Mouse (Mus musculus) midbrain, postnatal 0 days (tissue): ENCODE measurements around the gene Tspan33. TPM values are rescaled to one million over a fixed set of nuclear protein-coding genes. Genes with fewer than 3 reads are reported as not detected.

Source experiments
- ATAC-seq: fragments of 200-750 bp; cut with Nextera tagmentation; 2 replicates; pipeline ENCODE4 v1.8.0; 2017; ENCODE audit warnings: moderate number of reproducible peaks, mild to moderate bottlenecking, moderate TSS enrichment, moderate library complexity; ENCODE audit not compliant: low FRiP score
- DNase-seq: peaks from one replicate; pipeline ENCODE4 v3.0.0-alpha.2; 2015; ENCODE audit warnings: low spot score
- H3K27ac ChIP-seq: fragments of 300-500 bp; sonication (generic); 2 replicates; pipeline ENCODE4 v1.5.1; 2014; ENCODE audit warnings: low read depth, mild to moderate bottlenecking, low read length, mixed read lengths
- H3K27me3 ChIP-seq: fragments of 300-500 bp; sonication (generic); 2 replicates; pipeline ENCODE4 v1.6.1; 2014; ENCODE audit warnings: low read length, control low read depth, mixed read lengths; ENCODE audit not compliant: insufficient read depth
- H3K36me3 ChIP-seq: fragments of 300-500 bp; sonication (generic); 2 replicates; pipeline ENCODE4 v1.6.1; 2014; ENCODE audit warnings: low read length, control low read depth, mixed read lengths; ENCODE audit not compliant: insufficient read depth
- H3K4me1 ChIP-seq: fragments of 300-500 bp; sonication (generic); 2 replicates; pipeline ENCODE4 v1.6.1; 2014; ENCODE audit warnings: mild to moderate bottlenecking, control low read depth, antibody characterized with exemption, low read length, mixed read lengths; ENCODE audit not compliant: insufficient read depth
- H3K4me2 ChIP-seq: fragments of 300-500 bp; sonication (generic); 2 replicates; pipeline ENCODE4 v1.6.1; 2014; ENCODE audit warnings: low read depth, mild to moderate bottlenecking, low read length, mixed read lengths; ENCODE audit not compliant: poor library complexity, severe bottlenecking
- H3K4me3 ChIP-seq: fragments of 300-500 bp; sonication (generic); 2 replicates; pipeline ENCODE4 v1.5.1; 2014; ENCODE audit warnings: low read depth, mild to moderate bottlenecking, low read length, moderate library complexity
- H3K9ac ChIP-seq: fragments of 300-500 bp; sonication (generic); replicated peaks from 2 replicates; pipeline ENCODE4 v1.6.1; 2014; ENCODE audit warnings: mild to moderate bottlenecking, low read length, moderate library complexity, mixed read lengths; ENCODE audit not compliant: poor library complexity, severe bottlenecking
- H3K9me3 ChIP-seq: fragments of 300-500 bp; sonication (generic); 2 replicates; pipeline ENCODE4 v1.6.1; 2016; ENCODE audit warnings: low read length, control low read depth
- CTCF ChIP-seq: IDR thresholded peaks from 2 replicates; pipeline ENCODE4 v1.5.1; 2016; ENCODE audit warnings: antibody characterized with exemption, mild to moderate bottlenecking
- WGBS: fragments of 180-500 bp; shearing (Covaris S2); extraction: QIAGEN DNeasy Blood & Tissue Kit; methylation state at CpG from one replicate; pipeline ENCODE4 v1.1.7; 2014; 5-methylcytosine and 5-hydroxymethylcytosine counted together
- polyA plus RNA-seq: library from polyadenylated mRNA; unstranded; fragments of >200 nt; fragmentation: Nextera tagmentation; extraction: Ambion mirVana; gene quantifications from 2 replicates; pipeline ENCODE4 v1.2.1, GENCODE M21; 2015
- total RNA-seq: library from RNA; depleted of rRNA; stranded (reverse); fragments of >200 nt; gene quantifications from 2 replicates; pipeline ENCODE4 v1.2.3, GENCODE M21; 2014; rRNA removed

Tspan33 gene
- total and polyA plus RNA-seq, 2 experiments from 2014 or later, result 12.4 to 18.5 TPM

- peak; percentile 70 for TF ChIP-seq CTCF
- DNase-seq (peak; percentile 39), ATAC-seq (no peak)
- Histone ChIP-seq H3K4me3 (no peak overlapping the region), H3K27ac (no peak overlapping the region), H3K4me2 (no peak overlapping the region), H3K9me3 (no peaks in the 10 kb centered on the region), H3K4me1 (no peaks in the 10 kb centered on the region), H3K27me3 (no peaks in the 10 kb centered on the region), H3K9ac (no peak overlapping the region), H3K36me3 (no peaks in the 10 kb centered on the region)
- 61% methylated on average over 4 of the region's 4 CpGs for WGBS
These were observed 68.5 kb downstream of the Tspan33 start for GRCm38 (mm10) chr6:29762524-29762923.

DNA sequence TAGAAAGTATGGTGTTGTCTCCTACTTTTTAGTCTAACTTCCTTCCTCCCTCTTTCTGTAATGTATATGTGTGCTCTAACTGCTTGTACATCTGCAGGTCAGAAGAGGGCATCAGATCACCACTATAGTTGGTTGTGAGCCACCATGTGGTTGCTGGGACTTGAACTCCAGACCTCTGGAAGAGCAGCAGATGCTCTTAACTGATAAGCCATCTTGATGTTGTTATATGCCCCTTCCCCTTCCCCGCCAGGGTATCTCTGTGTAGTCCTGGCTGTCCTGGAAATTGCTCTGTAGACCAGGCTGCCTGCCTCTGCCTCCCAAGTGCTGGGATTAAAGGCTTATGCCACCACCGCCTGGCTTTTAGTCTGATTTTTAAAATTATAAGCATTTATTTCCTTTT, 72.9 kb downstream of the Tspan33 start:
- Histone ChIP-seq H3K36me3 (no peaks in the 10 kb centered on the region), H3K4me1 (0 out of 2 replicates have a peak, but pooled peaks cover 3% of the 10 kb centered on the region), H3K9me3 (no peaks in the 10 kb centered on the region), H3K4me3 (no peak overlapping the region), H3K4me2 (no peak overlapping the region), H3K27me3 (no peaks in the 10 kb centered on the region), H3K9ac (no peak overlapping the region), H3K27ac (no peak overlapping the region)
- 86% methylated on average over 2 of the region's 2 CpGs for WGBS
- ATAC-seq, result no peak
- 0 out of 2 replicates have a peak, but pooled peaks have one; percentile 17 for TF ChIP-seq CTCF
- DNase-seq, result no peak

Other genes with a start within 250 kb of the Tspan33 start
- gene Atp6v1f, start 226.5 kb upstream of the Tspan33 start, total RNA-seq, result 262 and 302 TPM in 2 replicates
- 361 and 388 TPM in 2 replicates for gene Atp6v1f, start 226.5 kb upstream of the Tspan33 start, polyA plus RNA-seq
- 2.6 TPM in 1 of 2 replicates, not detected in the other for gene Atp6v1fnb, start 222.8 kb upstream of the Tspan33 start, total RNA-seq
- 0.32 and 0.72 TPM in 2 replicates for gene Atp6v1fnb, start 222.8 kb upstream of the Tspan33 start, polyA plus RNA-seq
- 16.3 and 27.0 TPM in 2 replicates for gene Kcp, start 186.3 kb upstream of the Tspan33 start, total RNA-seq
- 8.9 and 9.0 TPM in 2 replicates for gene Kcp, start 186.3 kb upstream of the Tspan33 start, polyA plus RNA-seq
- 3.2 and 3.5 TPM in 2 replicates for gene Irf5, start 167.6 kb upstream of the Tspan33 start, total RNA-seq
- gene Irf5, start 167.6 kb upstream of the Tspan33 start, polyA plus RNA-seq, result 1.7 and 2.0 TPM in 2 replicates
- gene Tnpo3, start 84.3 kb upstream of the Tspan33 start, total RNA-seq, result 72.6 and 81.0 TPM in 2 replicates
- gene Tnpo3, start 84.3 kb upstream of the Tspan33 start, polyA plus RNA-seq, result 56.9 and 57.9 TPM in 2 replicates
- gene Smo, start 41.3 kb downstream of the Tspan33 start, total RNA-seq, result 38.7 and 42.3 TPM in 2 replicates
- 7.2 and 7.8 TPM in 2 replicates for gene Smo, start 41.3 kb downstream of the Tspan33 start, polyA plus RNA-seq
- 66.7 and 69.1 TPM in 2 replicates for gene Ahcyl2, start 73.8 kb downstream of the Tspan33 start, total RNA-seq
- 12.8 and 16.0 TPM in 2 replicates for gene Ahcyl2, start 73.8 kb downstream of the Tspan33 start, polyA plus RNA-seq
- 12.5 and 13.3 TPM in 2 replicates for gene Strip2, start 222.8 kb downstream of the Tspan33 start, total RNA-seq
- 5.2 and 5.8 TPM in 2 replicates for gene Strip2, start 222.8 kb downstream of the Tspan33 start, polyA plus RNA-seq